Mouse (Mus musculus): ENCODE results near the gene Rpap3. TPM values are rescaled to one million over a fixed set of nuclear protein-coding genes. Genes with fewer than 3 reads are reported as not detected.
A peak's percentile ranks its signal among the peaks of the same experiment; 100 is the strongest.

Rpap3 gene
- 39.6 and 45.5 TPM in 2 replicates for total RNA-seq (2014; rRNA removed)
- 45.6 and 47.7 TPM in 2 replicates for polyA plus RNA-seq (2015; fragmentation: Nextera tagmentation; extraction: Ambion mirVana)

GRCm38 (mm10) chr15:97705211-97706050 lies at the start of gene Rpap3:
TSS of gene Rpap3 (minus strand) at chr15:97705825.
- ATAC-seq, result peak; percentile 98

DNA sequence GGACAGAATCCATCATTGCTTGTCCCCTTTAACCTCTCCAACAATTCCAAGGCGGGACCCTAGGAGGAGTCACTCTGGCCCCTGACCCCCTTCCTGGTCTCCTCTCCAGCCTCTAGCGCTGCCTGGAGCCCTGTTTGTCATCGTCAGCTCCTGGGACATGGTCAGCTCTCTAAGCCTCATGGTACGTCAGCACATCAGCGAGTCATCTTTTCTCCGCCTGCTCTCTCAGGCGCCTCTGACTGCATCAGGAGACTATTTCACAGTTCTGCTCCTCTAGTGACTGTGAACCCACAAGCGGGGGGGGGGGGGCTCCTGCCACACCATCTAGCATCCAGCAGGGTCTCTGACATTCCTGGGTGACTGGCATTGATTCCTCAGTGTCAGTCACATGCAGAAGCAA lies 49.7 kb upstream of the Rpap3 start:
- H3K4me2 ChIP-seq (ENCODE audit: low read depth), result no peak overlapping the region
- H3K9ac ChIP-seq, result no peak overlapping the region
- peaks cover 13% of the 10 kb centered on the region for H3K36me3 ChIP-seq (ENCODE audit: insufficient read depth)
- 61% methylated on average over 8 of the region's 8 CpGs for WGBS
- H3K4me3 ChIP-seq (ENCODE audit: low read depth, low read length), result no peak overlapping the region
- H3K4me1 ChIP-seq (ENCODE audit: insufficient read depth), result no peaks in the 10 kb centered on the region
- no peaks in the 10 kb centered on the region for H3K9me3 ChIP-seq (ENCODE audit: low read length)
- H3K27me3 ChIP-seq (ENCODE audit: insufficient read depth, low read length), result no peaks in the 10 kb centered on the region
- H3K27ac ChIP-seq (ENCODE audit: low read depth, low read length), result no peak overlapping the region
- DNase-seq (no peak), ATAC-seq (no peak)
- TF ChIP-seq CTCF (IDR thresholded peaks at IDR 0.05; ENCODE audit: low read depth), result no peak

More at GRCm38 (mm10) chr15:97705211-97706050, at the start of gene Rpap3:
- H3K4me2 ChIP-seq (ENCODE audit: low read depth), result peak within 1 kb of the TSS; percentile 69
- peak within 1 kb of the TSS; percentile 88 for H3K4me3 ChIP-seq (ENCODE audit: low read depth, low read length)
- H3K27ac ChIP-seq (ENCODE audit: low read depth, low read length), result 0 out of 2 replicates have a peak within 1 kb of the TSS, but pooled peaks have one; percentile 45
- H3K27me3 ChIP-seq (ENCODE audit: insufficient read depth, low read length), result no peaks in the 10 kb centered on the region
- peaks cover 21% of the 10 kb centered on the region for H3K36me3 ChIP-seq (ENCODE audit: insufficient read depth)
- no peak for TF ChIP-seq CTCF (IDR thresholded peaks at IDR 0.05; ENCODE audit: low read depth)
- H3K4me1 ChIP-seq (ENCODE audit: insufficient read depth), result 0 out of 2 replicates have a peak, but pooled peaks cover 3% of the 10 kb centered on the region
- peak; percentile 87 for DNase-seq
- peak within 1 kb of the TSS; percentile 80 for H3K9ac ChIP-seq
- under 1% methylated on average over 71 of the region's 71 CpGs for WGBS
- H3K9me3 ChIP-seq (ENCODE audit: low read length), result no peaks in the 10 kb centered on the region

DNA sequence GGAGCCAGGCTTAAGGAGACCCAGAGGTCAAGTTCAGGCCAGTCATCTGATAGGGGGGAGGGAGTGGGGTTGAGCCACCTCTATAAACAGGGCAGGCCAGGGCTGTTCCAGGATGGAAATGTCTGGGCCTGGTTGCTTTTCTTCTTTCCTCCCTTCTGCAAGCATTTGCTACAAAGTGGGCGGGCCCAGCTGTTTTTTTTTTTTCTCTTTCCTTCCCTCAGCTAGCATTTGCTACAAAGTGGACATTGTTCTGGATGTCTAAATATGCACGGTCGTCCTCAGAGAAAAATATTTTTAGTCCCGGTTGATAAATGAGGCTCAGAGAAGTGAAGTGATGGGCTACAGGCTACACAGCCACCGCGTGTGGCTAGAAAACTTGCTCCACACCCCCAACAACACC lies 48.9 kb upstream of the Rpap3 start:
- Histone ChIP-seq H3K9ac (no peak overlapping the region), H3K4me1 (ENCODE audit: insufficient read depth) (no peaks in the 10 kb centered on the region), H3K36me3 (ENCODE audit: insufficient read depth) (peaks cover 9% of the 10 kb centered on the region), H3K4me2 (ENCODE audit: low read depth) (no peak overlapping the region), H3K27ac (ENCODE audit: low read depth, low read length) (no peak overlapping the region), H3K27me3 (ENCODE audit: insufficient read depth, low read length) (no peaks in the 10 kb centered on the region), H3K9me3 (ENCODE audit: low read length) (no peaks in the 10 kb centered on the region), H3K4me3 (ENCODE audit: low read depth, low read length) (no peak overlapping the region)
- ATAC-seq, result no peak
- WGBS, result 44% methylated on average over 6 of the region's 6 CpGs
- DNase-seq, result no peak
- no peak for TF ChIP-seq CTCF (IDR thresholded peaks at IDR 0.05; ENCODE audit: low read depth)

- H3K27ac ChIP-seq (ENCODE audit: low read depth, low read length), result no peak overlapping the region
- H3K36me3 ChIP-seq (ENCODE audit: insufficient read depth), result peaks cover 5% of the 10 kb centered on the region; the same call in 1 of the 2 replicates
- no peaks in the 10 kb centered on the region for H3K27me3 ChIP-seq (ENCODE audit: insufficient read depth, low read length)
- no peaks in the 10 kb centered on the region for H3K4me1 ChIP-seq (ENCODE audit: insufficient read depth)
- no peak for DNase-seq
- no peak overlapping the region for H3K9ac ChIP-seq
- H3K9me3 ChIP-seq (ENCODE audit: low read length), result no peaks in the 10 kb centered on the region
- 94% methylated on average over 5 of the region's 5 CpGs for WGBS
- no peak for TF ChIP-seq CTCF (IDR thresholded peaks at IDR 0.05; ENCODE audit: low read depth)
- no peak overlapping the region for H3K4me3 ChIP-seq (ENCODE audit: low read depth, low read length)
- H3K4me2 ChIP-seq (ENCODE audit: low read depth), result no peak overlapping the region
- no peak for ATAC-seq
Observed at GRCm38 (mm10) chr15:97752491-97752890, 46.9 kb upstream of the Rpap3 start.

GRCm38 (mm10) chr15:97751676-97752075 lies 46.1 kb upstream of the Rpap3 start:
- H3K4me3 ChIP-seq (ENCODE audit: low read depth, low read length), result no peak overlapping the region
- 82% methylated on average over 2 of the region's 2 CpGs for WGBS
- no peak overlapping the region for H3K27ac ChIP-seq (ENCODE audit: low read depth, low read length)
- H3K4me2 ChIP-seq (ENCODE audit: low read depth), result no peak overlapping the region
- no peaks in the 10 kb centered on the region for H3K9me3 ChIP-seq (ENCODE audit: low read length)
- DNase-seq (no peak), ATAC-seq (no peak)
- H3K36me3 ChIP-seq (ENCODE audit: insufficient read depth), result peaks cover 10% of the 10 kb centered on the region; the same call in 1 of the 2 replicates
- TF ChIP-seq CTCF (IDR thresholded peaks at IDR 0.05; ENCODE audit: low read depth), result peak; percentile 39
- no peaks in the 10 kb centered on the region for H3K27me3 ChIP-seq (ENCODE audit: insufficient read depth, low read length)
- no peaks in the 10 kb centered on the region for H3K4me1 ChIP-seq (ENCODE audit: insufficient read depth)
- H3K9ac ChIP-seq, result no peak overlapping the region

DNA sequence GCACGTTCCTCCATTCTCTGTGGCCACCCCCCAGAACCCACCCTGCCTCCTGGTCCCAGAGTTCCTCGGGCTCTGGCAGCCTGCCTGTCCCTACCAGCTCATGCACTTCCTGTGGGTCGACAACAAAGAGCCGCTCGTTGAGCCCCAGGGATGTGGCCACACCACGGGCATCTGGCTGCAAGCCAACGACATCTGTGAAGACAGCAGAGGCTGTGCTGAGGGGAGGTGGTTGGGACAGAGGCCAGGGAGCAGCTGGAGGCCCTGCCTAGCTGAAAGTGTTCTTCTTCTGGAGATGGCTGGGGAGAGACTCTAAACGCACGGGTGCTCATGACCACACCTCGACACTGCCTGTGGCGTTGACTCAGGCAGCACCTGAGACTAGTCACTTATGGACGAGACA lies 45.1 kb upstream of the Rpap3 start:
- Histone ChIP-seq H3K4me2 (ENCODE audit: low read depth) (no peak overlapping the region), H3K27me3 (ENCODE audit: insufficient read depth, low read length) (no peaks in the 10 kb centered on the region), H3K4me3 (ENCODE audit: low read depth, low read length) (no peak overlapping the region), H3K4me1 (ENCODE audit: insufficient read depth) (no peaks in the 10 kb centered on the region), H3K9me3 (ENCODE audit: low read length) (no peaks in the 10 kb centered on the region), H3K27ac (ENCODE audit: low read depth, low read length) (no peak overlapping the region), H3K36me3 (ENCODE audit: insufficient read depth) (peaks cover 10% of the 10 kb centered on the region; the same call in 1 of the 2 replicates), H3K9ac (no peak overlapping the region)
- WGBS, result 18% methylated on average over 12 of the region's 12 CpGs
- ATAC-seq, result peak; percentile 93
- TF ChIP-seq CTCF (IDR thresholded peaks at IDR 0.05; ENCODE audit: low read depth), result no peak
- DNase-seq, result peak; percentile 78

DNA sequence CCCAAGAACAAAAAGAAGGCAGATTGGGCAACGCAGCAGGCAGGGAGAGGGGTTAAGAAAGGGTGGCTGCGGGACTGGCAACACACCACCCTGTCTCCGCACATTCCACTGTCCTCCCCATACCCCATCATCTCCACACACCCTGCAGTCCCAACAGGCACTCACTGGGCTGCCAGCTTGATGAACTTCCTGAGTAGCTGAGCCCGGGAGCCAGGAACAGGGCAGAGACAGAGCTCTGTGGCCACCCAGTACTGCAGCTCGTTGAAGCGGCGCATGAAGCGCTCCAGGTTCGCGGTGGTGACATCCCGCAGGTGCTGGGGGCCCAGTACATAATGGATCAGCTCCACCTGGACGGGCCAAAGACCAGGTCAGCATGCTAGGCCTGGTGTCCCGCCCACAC lies 44.2 kb upstream of the Rpap3 start:
- no peaks in the 10 kb centered on the region for H3K9me3 ChIP-seq (ENCODE audit: low read length)
- H3K27me3 ChIP-seq (ENCODE audit: insufficient read depth, low read length), result no peaks in the 10 kb centered on the region
- no peak overlapping the region for H3K9ac ChIP-seq
- H3K4me3 ChIP-seq (ENCODE audit: low read depth, low read length), result no peak overlapping the region
- no peaks in the 10 kb centered on the region for H3K4me1 ChIP-seq (ENCODE audit: insufficient read depth)
- WGBS, result 90% methylated on average over 13 of the region's 13 CpGs
- ATAC-seq (no peak), DNase-seq (no peak)
- no peak overlapping the region for H3K4me2 ChIP-seq (ENCODE audit: low read depth)
- H3K36me3 ChIP-seq (ENCODE audit: insufficient read depth), result peaks cover 10% of the 10 kb centered on the region; the same call in 1 of the 2 replicates
- H3K27ac ChIP-seq (ENCODE audit: low read depth, low read length), result no peak overlapping the region
- TF ChIP-seq CTCF (IDR thresholded peaks at IDR 0.05; ENCODE audit: low read depth), result no peak

Measured in forebrain, postnatal 0 days (tissue).